15 mouse cellular contexts compared by ENCODE assay signal in the genomic region with DNA sequence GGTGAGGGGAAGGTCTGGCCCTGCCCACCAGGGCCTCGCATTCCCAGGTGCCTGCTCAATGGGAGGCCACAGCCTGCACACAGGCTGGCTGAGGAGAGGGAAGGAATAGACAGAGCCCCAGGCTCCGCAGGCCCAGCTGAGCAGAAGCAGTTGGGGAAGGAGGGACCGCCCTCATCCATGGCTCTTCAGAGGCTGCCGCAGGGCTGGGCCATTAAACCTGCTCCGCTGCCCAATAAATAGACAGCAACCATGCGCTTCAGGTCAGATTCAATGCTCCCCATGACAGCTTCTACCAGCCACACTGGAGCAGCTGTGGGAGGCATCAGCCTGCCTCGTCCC. TPM values are rescaled to one million over a fixed set of nuclear protein-coding genes. Genes with fewer than 3 reads are reported as not detected.
DNase-seq lines count a peak whose midpoint lies in the region; ATAC-seq and TF ChIP-seq lines count a peak whose summit lies in the region.
"Had no signal": no experiment of that assay in that cellular context is flagged by ENCODE, and none has a peak within 500 bp of the region (broad histone marks: within the 10 kb centered on the region; RNA-seq: fewer than 3 reads in every experiment).

No protein-coding gene starts in this region.

- H3K9me3 ChIP-seq in hindbrain, embryonic 10.5 days = no peaks in the 10 kb centered on the region
- H3K9me3 ChIP-seq in hindbrain, postnatal 0 days (ENCODE audit: low read length) = no peaks in the 10 kb centered on the region
- H3K9me3 ChIP-seq in stomach, embryonic 14.5 days (ENCODE audit: control insufficient read depth, low read depth, low read length) = no peaks in the 10 kb centered on the region
- H3K9me3 ChIP-seq in stomach, postnatal 0 days (ENCODE audit: control insufficient read depth, low read length) = no peaks in the 10 kb centered on the region
- H3K9me3 ChIP-seq in limb, embryonic 12.5 days = no peaks in the 10 kb centered on the region

- H3K4me3 ChIP-seq in hindbrain, embryonic 10.5 days = no peak overlapping the region
- no peak overlapping the region for H3K4me3 ChIP-seq in hindbrain, postnatal 0 days (ENCODE audit: low read length)
- no peak overlapping the region for H3K4me3 ChIP-seq in stomach, embryonic 14.5 days (ENCODE audit: low read depth, low read length)
- H3K4me3 ChIP-seq in stomach, postnatal 0 days (ENCODE audit: low read depth, low read length) = no peak overlapping the region
- H3K4me3 ChIP-seq in limb, embryonic 12.5 days (replicated peaks) = no peak overlapping the region
- H3K4me3 ChIP-seq: erythroblast, embryonic 14.5 days had no signal

- WGBS in hindbrain, embryonic 10.5 days = 8% methylated on average over 7 of the region's 7 CpGs
- WGBS in hindbrain, postnatal 0 days = 38% methylated on average over 7 of the region's 7 CpGs
- 31% methylated on average over 7 of the region's 7 CpGs for WGBS in stomach, embryonic 14.5 days
- WGBS in stomach, postnatal 0 days = 36% methylated on average over 7 of the region's 7 CpGs
- WGBS in limb, embryonic 12.5 days = 5% methylated on average over 7 of the region's 7 CpGs

- TF ChIP-seq EP300 in stomach, postnatal 0 days (optimal IDR thresholded peaks at IDR 0.05) = no peak

- peak overlapping the region; percentile 77 for H3K27ac ChIP-seq in hindbrain, embryonic 10.5 days
- H3K27ac ChIP-seq in hindbrain, postnatal 0 days = no peak overlapping the region
- no peak overlapping the region for H3K27ac ChIP-seq in stomach, embryonic 14.5 days (ENCODE audit: low read length)
- no peak overlapping the region for H3K27ac ChIP-seq in stomach, postnatal 0 days (replicated peaks)
- peak overlapping the region; percentile 83 for H3K27ac ChIP-seq in limb, embryonic 12.5 days
- H3K27ac ChIP-seq: macrophage had no signal

- peaks cover 92% of the 10 kb centered on the region for H3K27me3 ChIP-seq in hindbrain, embryonic 10.5 days (ENCODE audit: insufficient read depth, poor library complexity, severe bottlenecking)
- H3K27me3 ChIP-seq in hindbrain, postnatal 0 days (ENCODE audit: insufficient read depth, low read length) = 0 out of 2 replicates have a peak, but pooled peaks cover 4% of the 10 kb centered on the region
- H3K27me3 ChIP-seq in stomach, embryonic 14.5 days (ENCODE audit: control insufficient read depth, insufficient read depth, low read length) = no peaks in the 10 kb centered on the region
- H3K27me3 ChIP-seq in stomach, postnatal 0 days (ENCODE audit: control insufficient read depth, insufficient read depth, low read length) = no peaks in the 10 kb centered on the region
- 0 out of 2 replicates have a peak, but pooled peaks cover 4% of the 10 kb centered on the region for H3K27me3 ChIP-seq in limb, embryonic 12.5 days

- no peaks in the 10 kb centered on the region for H3K36me3 ChIP-seq in hindbrain, embryonic 10.5 days
- no peaks in the 10 kb centered on the region for H3K36me3 ChIP-seq in hindbrain, postnatal 0 days (ENCODE audit: insufficient read depth, low read length)
- no peaks in the 10 kb centered on the region for H3K36me3 ChIP-seq in stomach, embryonic 14.5 days (ENCODE audit: control insufficient read depth, insufficient read depth, low read length)
- no peaks in the 10 kb centered on the region for H3K36me3 ChIP-seq in stomach, postnatal 0 days (ENCODE audit: control insufficient read depth, insufficient read depth, low read length)
- H3K36me3 ChIP-seq in limb, embryonic 12.5 days = 0 out of 2 replicates have a peak, but pooled peaks cover 9% of the 10 kb centered on the region

- ATAC-seq in hindbrain, postnatal 0 days = no peak
- peak; percentile 35; the same call in 1 of the 2 replicates for ATAC-seq in stomach, embryonic 14.5 days (ENCODE audit: insufficient number of reproducible peaks, insufficient read depth, low FRiP score, low read depth)
- ATAC-seq in stomach, postnatal 0 days (ENCODE audit: low FRiP score, low TSS enrichment) = no peak
- peak; percentile 29 for ATAC-seq in limb, embryonic 12.5 days (ENCODE audit: insufficient number of reproducible peaks, insufficient read depth, low FRiP score, low TSS enrichment, low read depth)

- peaks cover 89% of the 10 kb centered on the region for H3K4me1 ChIP-seq in hindbrain, embryonic 10.5 days (replicated peaks)
- peaks cover 15% of the 10 kb centered on the region for H3K4me1 ChIP-seq in hindbrain, postnatal 0 days (ENCODE audit: insufficient read depth, low read length)
- H3K4me1 ChIP-seq in stomach, embryonic 14.5 days (ENCODE audit: control insufficient read depth, insufficient read depth, low read length) = peaks cover 7% of the 10 kb centered on the region; the same call in 1 of the 2 replicates
- H3K4me1 ChIP-seq in stomach, postnatal 0 days (replicated peaks; ENCODE audit: control insufficient read depth, insufficient read depth) = no peaks in the 10 kb centered on the region; the same call in 1 of the 2 replicates
- peaks cover 86% of the 10 kb centered on the region for H3K4me1 ChIP-seq in limb, embryonic 12.5 days (replicated peaks)

- H3K9ac ChIP-seq in hindbrain, postnatal 0 days (replicated peaks; ENCODE audit: low read length) = no peak overlapping the region
- no peak overlapping the region for H3K9ac ChIP-seq in stomach, embryonic 14.5 days (replicated peaks; ENCODE audit: low read depth, low read length)
- no peak overlapping the region for H3K9ac ChIP-seq in stomach, postnatal 0 days (ENCODE audit: low read length)
- H3K9ac ChIP-seq in limb, embryonic 12.5 days (replicated peaks) = no peak overlapping the region; the same call in 1 of the 2 replicates

- DNase-seq in hindbrain, embryonic 10.5 days (ENCODE audit: low spot score) = no peak
- no peak for DNase-seq in hindbrain, postnatal 0 days (ENCODE audit: low spot score)
- DNase-seq in stomach, postnatal 0 days (ENCODE audit: low spot score) = no peak
- DNase-seq in right cerebral cortex, postnatal 25 days = no peak
- DNase-seq in adrenal gland, postnatal 10 days = no peak
- DNase-seq in layer of hippocampus, postnatal 36 days = no peak
- DNase-seq: cerebellum, adult 9-11 months; gastrocnemius, postnatal 25 days; heart, postnatal 14 days; liver; thymus, postnatal 36 days had no signal

- TF ChIP-seq CTCF in hindbrain, postnatal 0 days (IDR thresholded peaks at IDR 0.05; ENCODE audit: low read depth) = no peak
- TF ChIP-seq CTCF in stomach, postnatal 0 days (IDR thresholded peaks at IDR 0.05; ENCODE audit: low read depth) = no peak

- H3K4me2 ChIP-seq in hindbrain, postnatal 0 days (ENCODE audit: low read depth, low read length) = no peak overlapping the region
- no peak overlapping the region for H3K4me2 ChIP-seq in stomach, embryonic 14.5 days (replicated peaks; ENCODE audit: low read depth, low read length)
- no peak overlapping the region for H3K4me2 ChIP-seq in stomach, postnatal 0 days (replicated peaks; ENCODE audit: low read depth)
- peak overlapping the region; percentile 10; the same call in 1 of the 2 replicates for H3K4me2 ChIP-seq in limb, embryonic 12.5 days

RNA-seq across cellular contexts. Expression of gene Lmx1b, which starts 45.3 kb away (rescaled TPM):
- polyA plus RNA-seq in hindbrain, embryonic 10.5 days (2016; fragmentation: Nextera tagmentation; extraction: Ambion mirVana) = 2.5 and 7.7 TPM in 2 replicates
- 17.3 and 21.1 TPM in 2 replicates for total RNA-seq in hindbrain, postnatal 0 days (2014; rRNA removed)
- polyA plus RNA-seq in hindbrain, postnatal 0 days (2015; fragmentation: Nextera tagmentation; extraction: Ambion mirVana) = 2.1 and 2.2 TPM in 2 replicates
- not detected in 2 replicates for polyA plus RNA-seq in stomach, embryonic 14.5 days (2014; fragmentation: Nextera tagmentation; extraction: Ambion mirVana)
- 0.07 TPM in 1 of 2 replicates, not detected in the other for polyA plus RNA-seq in stomach, postnatal 0 days (2015; fragmentation: Nextera tagmentation; extraction: Ambion mirVana)
- polyA plus RNA-seq in limb, embryonic 12.5 days (2016; fragmentation: Nextera tagmentation; extraction: Ambion mirVana) = 8.6 and 9.9 TPM in 2 replicates
- under 1 TPM in 1 of 2 experiments, not detected in 1; 0.09 TPM for total RNA-seq in adrenal gland, postnatal 10 days (2021)
- total RNA-seq in layer of hippocampus, postnatal 36 days (2021) = under 1 TPM; 0.07 to 0.18 TPM
- polyA plus RNA-seq: erythroblast, embryonic 14.5 days; macrophage had no signal

Comparison
In these comparisons a context has a peak if more than half of its experiments do, and no peak if none do; other contexts are left out.
1. H3K27ac ChIP-seq: peak in hindbrain, embryonic 10.5 days (single experiment) and limb, embryonic 12.5 days (single experiment); none in hindbrain, postnatal 0 days (single experiment), stomach, embryonic 14.5 days (single experiment) and stomach, postnatal 0 days (single experiment).
2. ATAC-seq: peak in stomach, embryonic 14.5 days (single experiment) and limb, embryonic 12.5 days (single experiment); none in hindbrain, postnatal 0 days (single experiment) and stomach, postnatal 0 days (single experiment).